Mouse (Mus musculus): ENCODE results near the gene Tmem170b. TPM values are rescaled to one million over a fixed set of nuclear protein-coding genes. Genes with fewer than 3 reads are reported as not detected.
"Not testable (repeated sequence)": the region's sequence is repeated elsewhere in the genome, so short reads cannot be mapped to it uniquely, and the experiment has no call there.

The Tmem170b gene
- total and polyA plus RNA-seq, 2 experiments from 2014 or later = 5.3 to 8.1 TPM

GRCm38 (mm10) chr13:41670386-41671130 lies 64.9 kb downstream of the Tmem170b start:
- no peak; the same call in 1 of the 2 replicates for TF ChIP-seq EP300 (IDR thresholded peaks at IDR 0.05; ENCODE audit: low read depth)
- TF ChIP-seq CTCF (IDR thresholded peaks at IDR 0.05; ENCODE audit: low read depth) = no peak
- H3K27ac ChIP-seq (ENCODE audit: low read depth) = peak overlapping the region; percentile 76
- ATAC-seq (ENCODE audit: insufficient read depth, low read depth) = peak; percentile 42; the same call in 1 of the 2 replicates

GRCm38 (mm10) chr13:41671136-41671705 lies 65.5 kb downstream of the Tmem170b start:
- DNase-seq (ENCODE audit: low spot score) (no peak), ATAC-seq (ENCODE audit: insufficient read depth, low read depth) (no peak)
- Histone ChIP-seq H3K27ac (ENCODE audit: low read depth) (peak overlapping the region; percentile 61), H3K4me1 (ENCODE audit: control insufficient read depth, insufficient read depth) (peaks cover 20% of the 10 kb centered on the region), H3K9ac (replicated peaks; ENCODE audit: low read depth, low read length) (no peak overlapping the region), H3K36me3 (replicated peaks; ENCODE audit: control insufficient read depth, insufficient read depth, low read length) (no peaks in the 10 kb centered on the region), H3K27me3 (ENCODE audit: control insufficient read depth, insufficient read depth, low read length) (no peaks in the 10 kb centered on the region), H3K9me3 (replicated peaks; ENCODE audit: control insufficient read depth, low read length) (no peaks in the 10 kb centered on the region), H3K4me2 (ENCODE audit: low read depth, low read length) (no peak overlapping the region), H3K4me3 (ENCODE audit: low read depth, low read length) (no peak overlapping the region)
- WGBS = 78% methylated on average over 11 of the region's 11 CpGs
- TF ChIP-seq EP300 (IDR thresholded peaks at IDR 0.05; ENCODE audit: low read depth) (no peak), CTCF (IDR thresholded peaks at IDR 0.05; ENCODE audit: low read depth) (no peak)

More at GRCm38 (mm10) chr13:41670386-41671130, 64.9 kb downstream of the Tmem170b start:
- peaks cover 24% of the 10 kb centered on the region for H3K4me1 ChIP-seq (ENCODE audit: control insufficient read depth, insufficient read depth)
- H3K4me2 ChIP-seq (ENCODE audit: low read depth, low read length) = no peak overlapping the region
- H3K27me3 ChIP-seq (ENCODE audit: control insufficient read depth, insufficient read depth, low read length) = no peaks in the 10 kb centered on the region
- WGBS = 34% methylated on average over 7 of the region's 7 CpGs
- H3K9me3 ChIP-seq (replicated peaks; ENCODE audit: control insufficient read depth, low read length) = no peaks in the 10 kb centered on the region
- H3K9ac ChIP-seq (replicated peaks; ENCODE audit: low read depth, low read length) = no peak overlapping the region
- no peak overlapping the region for H3K4me3 ChIP-seq (ENCODE audit: low read depth, low read length)
- DNase-seq (ENCODE audit: low spot score) = peak; percentile 68
- no peaks in the 10 kb centered on the region for H3K36me3 ChIP-seq (replicated peaks; ENCODE audit: control insufficient read depth, insufficient read depth, low read length)

- 11% methylated on average over 5 of the region's 5 CpGs for WGBS
- H3K4me2 ChIP-seq (ENCODE audit: low read depth, low read length); H3K9me3 ChIP-seq (replicated peaks; ENCODE audit: control insufficient read depth, low read length); H3K27me3 ChIP-seq (ENCODE audit: control insufficient read depth, insufficient read depth, low read length); H3K4me3 ChIP-seq (ENCODE audit: low read depth, low read length); H3K9ac ChIP-seq (replicated peaks; ENCODE audit: low read depth, low read length); H3K36me3 ChIP-seq (replicated peaks; ENCODE audit: control insufficient read depth, insufficient read depth, low read length): not testable (repeated sequence)
- Histone ChIP-seq H3K4me1 (ENCODE audit: control insufficient read depth, insufficient read depth) (peaks cover 20% of the 10 kb centered on the region), H3K27ac (ENCODE audit: low read depth) (peak overlapping the region; percentile 81)
- ATAC-seq (ENCODE audit: insufficient read depth, low read depth) = peak; percentile 88
- DNase-seq (ENCODE audit: low spot score) = peak; percentile 63
Observed at GRCm38 (mm10) chr13:41672904-41673303, 67.2 kb downstream of the Tmem170b start.

DNA sequence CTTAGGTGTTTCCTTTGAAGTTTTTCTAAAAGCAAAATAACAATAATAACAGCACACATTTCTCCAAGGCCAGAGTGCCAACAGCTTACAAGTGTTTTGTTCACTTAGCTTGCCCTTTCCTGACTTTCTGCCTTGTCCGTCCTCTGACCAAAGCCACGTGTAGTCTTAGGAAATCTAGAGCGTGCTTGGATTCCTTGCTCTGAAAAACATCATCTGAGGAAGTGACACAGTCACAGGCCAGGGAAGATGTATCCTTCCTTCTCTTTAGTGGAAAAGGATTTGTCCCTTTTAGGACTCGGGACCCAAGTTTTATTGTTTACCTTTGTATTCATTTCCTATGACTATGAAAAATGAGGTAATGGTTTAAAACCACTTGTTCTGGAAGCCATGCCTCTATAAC lies 67.8 kb downstream of the Tmem170b start:
- H3K9me3 ChIP-seq (replicated peaks; ENCODE audit: control insufficient read depth, low read length) = no peaks in the 10 kb centered on the region
- H3K27me3 ChIP-seq (ENCODE audit: control insufficient read depth, insufficient read depth, low read length) = no peaks in the 10 kb centered on the region
- 50% methylated on average over 4 of the region's 4 CpGs for WGBS
- no peak for DNase-seq (ENCODE audit: low spot score)
- H3K4me3 ChIP-seq (ENCODE audit: low read depth, low read length) = no peak overlapping the region
- peaks cover 20% of the 10 kb centered on the region for H3K4me1 ChIP-seq (ENCODE audit: control insufficient read depth, insufficient read depth)
- no peaks in the 10 kb centered on the region for H3K36me3 ChIP-seq (replicated peaks; ENCODE audit: control insufficient read depth, insufficient read depth, low read length)
- H3K4me2 ChIP-seq (ENCODE audit: low read depth, low read length) = no peak overlapping the region
- TF ChIP-seq CTCF (IDR thresholded peaks at IDR 0.05; ENCODE audit: low read depth) (no peak), EP300 (IDR thresholded peaks at IDR 0.05; ENCODE audit: low read depth) (no peak)
- ATAC-seq (ENCODE audit: insufficient read depth, low read depth) = no peak
- H3K27ac ChIP-seq (ENCODE audit: low read depth) = peak overlapping the region; percentile 81
- H3K9ac ChIP-seq (replicated peaks; ENCODE audit: low read depth, low read length) = no peak overlapping the region

DNA sequence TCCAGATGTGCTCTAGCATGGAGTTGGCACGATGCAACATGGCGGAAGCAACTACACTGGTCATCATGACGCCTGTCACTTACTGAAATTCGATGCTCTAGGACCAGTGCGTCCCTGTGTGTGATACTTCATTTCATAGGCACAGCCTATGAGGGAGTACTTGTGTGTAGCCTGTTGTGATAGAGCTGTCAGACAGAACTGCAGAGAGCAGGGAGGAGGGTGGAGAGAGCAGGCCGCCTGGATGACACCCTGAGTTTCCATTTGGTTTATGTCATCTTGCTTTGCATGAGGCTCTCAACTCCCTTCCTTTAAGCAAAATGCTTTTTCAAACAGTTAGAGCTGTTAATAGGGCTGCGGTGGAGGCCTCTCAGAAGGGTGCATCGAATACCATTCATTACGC lies 68.9 kb downstream of the Tmem170b start:
- H3K27ac ChIP-seq (ENCODE audit: low read depth); H3K9ac ChIP-seq (replicated peaks; ENCODE audit: low read depth, low read length); H3K4me3 ChIP-seq (ENCODE audit: low read depth, low read length); H3K4me2 ChIP-seq (ENCODE audit: low read depth, low read length); DNase-seq (ENCODE audit: low spot score); H3K9me3 ChIP-seq (replicated peaks; ENCODE audit: control insufficient read depth, low read length); H3K36me3 ChIP-seq (replicated peaks; ENCODE audit: control insufficient read depth, insufficient read depth, low read length); H3K27me3 ChIP-seq (ENCODE audit: control insufficient read depth, insufficient read depth, low read length): not testable (repeated sequence)
- peaks cover 20% of the 10 kb centered on the region for H3K4me1 ChIP-seq (ENCODE audit: control insufficient read depth, insufficient read depth)
- ATAC-seq (ENCODE audit: insufficient read depth, low read depth) = 0 out of 2 replicates have a peak, but pooled peaks have one; percentile 24
- 80% methylated on average over 8 of the region's 9 CpGs for WGBS

Measured in heart, postnatal 0 days (tissue).